Mouse (Mus musculus): ENCODE measurements around the gene Cacna1c. TPM values are rescaled to one million over a fixed set of nuclear protein-coding genes. Genes with fewer than 3 reads are reported as not detected.

Cacna1c gene
- total RNA-seq, 4 experiments from 2014 or later, result 52.8 to 62.4 (median 55.1) TPM

GRCm38 (mm10) chr6:118932002-118932700, 264.1 kb downstream of the Cacna1c start:
- no peak for DNase-seq (ENCODE audit: low spot score in 2 of 2)

GRCm38 (mm10) chr6:118926669-118927068, 269.5 kb downstream of the Cacna1c start:
- DNase-seq (ENCODE audit: low spot score in 2 of 2), result no peak

GRCm38 (mm10) chr6:118924426-118924825, 271.8 kb downstream of the Cacna1c start:
- DNase-seq (ENCODE audit: low spot score in 2 of 2), result no peak

GRCm38 (mm10) chr6:118923926-118924325, 272.3 kb downstream of the Cacna1c start:
- DNase-seq (ENCODE audit: low spot score in 2 of 2), result no peak

- no peak for DNase-seq (ENCODE audit: low spot score in 2 of 2)
Measured at GRCm38 (mm10) chr6:118923212-118923577, 273.0 kb downstream of the Cacna1c start.

- peak in 1 of 2 experiments; percentile 72 for DNase-seq (ENCODE audit: low spot score in 2 of 2)
Measured at GRCm38 (mm10) chr6:118922328-118923211, 273.6 kb downstream of the Cacna1c start.

- no peak for DNase-seq (ENCODE audit: low spot score in 2 of 2)
Measured at GRCm38 (mm10) chr6:118908176-118908575, 288.0 kb downstream of the Cacna1c start.

- DNase-seq (ENCODE audit: low spot score in 2 of 2), result no peak
Measured at GRCm38 (mm10) chr6:118907704-118908103, 288.5 kb downstream of the Cacna1c start.

- DNase-seq (ENCODE audit: low spot score in 2 of 2), result no peak
Measured at GRCm38 (mm10) chr6:118906878-118907277, 289.3 kb downstream of the Cacna1c start.

- DNase-seq (ENCODE audit: low spot score in 2 of 2), result no peak
Measured at GRCm38 (mm10) chr6:118899688-118900087, 296.5 kb downstream of the Cacna1c start.

- no peak for DNase-seq (ENCODE audit: low spot score in 2 of 2)
Measured at GRCm38 (mm10) chr6:118897101-118897500, 299.1 kb downstream of the Cacna1c start.

- no peak for DNase-seq (ENCODE audit: low spot score in 2 of 2)
Measured at GRCm38 (mm10) chr6:118894043-118894442, 302.2 kb downstream of the Cacna1c start.

- no peak for DNase-seq (ENCODE audit: low spot score in 2 of 2)
Measured at GRCm38 (mm10) chr6:118889441-118889840, 306.8 kb downstream of the Cacna1c start.

- DNase-seq (ENCODE audit: low spot score in 2 of 2), result no peak
Measured at GRCm38 (mm10) chr6:118887032-118887431, 309.2 kb downstream of the Cacna1c start.

- DNase-seq (ENCODE audit: low spot score in 2 of 2), result peak in 1 of 2 experiments; percentile 31
Measured at GRCm38 (mm10) chr6:118884961-118885360, 311.3 kb downstream of the Cacna1c start.

GRCm38 (mm10) chr6:118884073-118884551, 312.1 kb downstream of the Cacna1c start:
- peak in 1 of 2 experiments; percentile 38 for DNase-seq (ENCODE audit: low spot score in 2 of 2)

GRCm38 (mm10) chr6:118876204-118876603, 320.0 kb downstream of the Cacna1c start:
- no peak for DNase-seq (ENCODE audit: low spot score in 2 of 2)

GRCm38 (mm10) chr6:118870241-118870841, 325.9 kb downstream of the Cacna1c start:
- no peak for DNase-seq (ENCODE audit: low spot score in 2 of 2)

- DNase-seq (ENCODE audit: low spot score in 2 of 2), result no peak
Measured at GRCm38 (mm10) chr6:118867384-118867783, 328.8 kb downstream of the Cacna1c start.

- peak in 1 of 2 experiments; percentile 39 for DNase-seq (ENCODE audit: low spot score in 2 of 2)
Measured at GRCm38 (mm10) chr6:118866889-118867288, 329.3 kb downstream of the Cacna1c start.

GRCm38 (mm10) chr6:118865777-118866380, 330.3 kb downstream of the Cacna1c start:
- DNase-seq (ENCODE audit: low spot score in 2 of 2), result no peak
